Mouse (Mus musculus): Measurements from ENCODE around the gene Bsn. TPM values are rescaled to one million over a fixed set of nuclear protein-coding genes. Genes with fewer than 3 reads are reported as not detected.

Gene Bsn
- polyA plus RNA-seq, 1 experiment from 2014 or later, result 4.4 TPM

DNA sequence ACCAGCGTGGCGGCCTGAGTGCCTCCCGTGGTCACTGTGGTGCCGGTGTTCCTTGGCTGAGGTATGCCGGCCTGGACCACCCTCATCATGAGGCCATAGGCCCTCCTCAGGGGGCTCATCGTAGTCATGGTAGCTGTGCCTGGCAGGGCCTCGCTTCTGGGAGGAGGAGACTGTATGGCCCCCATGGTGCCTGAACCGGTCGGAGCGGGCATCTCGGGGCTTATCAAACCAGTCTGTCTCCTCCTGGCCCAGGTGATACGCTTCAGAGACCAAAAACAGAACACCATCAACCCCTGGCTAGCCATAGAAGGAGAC lies 84.7 kb downstream of the Bsn start:
- H3K9me3 ChIP-seq (ENCODE audit: control insufficient read depth, low read length), result no peaks in the 10 kb centered on the region
- no peak overlapping the region for H3K27ac ChIP-seq (ENCODE audit: low read depth, low read length)
- WGBS, result 68% methylated on average over 12 of the region's 12 CpGs
- H3K4me1 ChIP-seq (replicated peaks; ENCODE audit: control insufficient read depth, insufficient read depth, low read length), result peaks cover 5% of the 10 kb centered on the region; the same call in 1 of the 2 replicates
- H3K9ac ChIP-seq (ENCODE audit: low read depth, low read length), result 0 out of 2 replicates have a peak overlapping the region, but pooled peaks have one; percentile 7
- H3K27me3 ChIP-seq (ENCODE audit: control insufficient read depth, insufficient read depth, low read length), result no peaks in the 10 kb centered on the region
- DNase-seq (ENCODE audit: low spot score) (no peak), ATAC-seq (ENCODE audit: low FRiP score) (no peak)
- no peak overlapping the region for H3K4me2 ChIP-seq (replicated peaks; ENCODE audit: low read depth, low read length)
- no peaks in the 10 kb centered on the region for H3K36me3 ChIP-seq (ENCODE audit: control insufficient read depth, insufficient read depth, low read length)
- H3K4me3 ChIP-seq (ENCODE audit: low read depth, low read length), result no peak overlapping the region

DNA sequence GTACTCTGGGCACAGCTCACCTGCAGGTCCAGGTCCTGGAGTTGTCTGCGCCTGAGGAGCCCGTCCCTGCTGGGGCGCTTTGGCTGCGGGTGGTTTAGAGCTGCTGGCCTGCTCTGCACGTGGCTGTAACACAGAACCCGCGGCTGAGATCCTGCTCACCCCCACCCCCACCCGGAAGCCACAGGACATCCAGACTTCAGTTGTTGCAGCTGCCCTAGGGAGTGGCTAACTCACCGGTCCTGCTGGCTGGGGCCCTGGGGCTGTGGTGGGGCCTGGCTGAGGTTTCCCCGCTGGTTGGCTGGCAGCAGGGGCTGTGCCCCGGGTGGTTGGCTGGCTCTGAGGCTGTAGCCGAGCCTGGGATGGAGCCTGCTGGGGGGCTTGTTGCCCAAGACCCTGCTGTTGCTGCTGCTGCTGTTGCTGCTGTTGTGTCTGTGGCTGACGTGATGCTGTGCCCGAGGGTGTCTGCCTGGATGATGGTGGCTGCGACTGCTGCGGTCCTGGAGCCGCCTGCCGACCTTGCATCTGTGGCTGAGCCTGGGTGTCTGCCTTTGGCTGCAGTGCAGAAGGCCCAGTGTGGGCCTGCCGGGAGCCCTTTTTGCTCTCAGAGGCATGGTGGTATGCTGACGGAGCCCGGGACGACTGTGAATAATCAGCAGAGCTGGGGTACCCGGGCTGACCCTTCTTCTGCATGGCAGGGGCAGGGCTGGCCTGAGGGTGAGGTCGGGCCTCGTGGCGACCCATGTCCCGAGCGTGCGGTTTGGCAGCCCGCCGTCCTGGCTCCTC lies 85.2 kb downstream of the Bsn start:
- Histone ChIP-seq H3K4me2 (replicated peaks; ENCODE audit: low read depth, low read length) (0 out of 2 replicates have a peak overlapping the region, but pooled peaks have one; percentile 14), H3K4me1 (replicated peaks; ENCODE audit: control insufficient read depth, insufficient read depth, low read length) (peaks cover 5% of the 10 kb centered on the region; the same call in 1 of the 2 replicates), H3K9ac (ENCODE audit: low read depth, low read length) (peak overlapping the region; percentile 7; the same call in 1 of the 2 replicates), H3K4me3 (ENCODE audit: low read depth, low read length) (no peak overlapping the region), H3K27ac (ENCODE audit: low read depth, low read length) (no peak overlapping the region), H3K27me3 (ENCODE audit: control insufficient read depth, insufficient read depth, low read length) (no peaks in the 10 kb centered on the region), H3K9me3 (ENCODE audit: control insufficient read depth, low read length) (no peaks in the 10 kb centered on the region), H3K36me3 (ENCODE audit: control insufficient read depth, insufficient read depth, low read length) (no peaks in the 10 kb centered on the region)
- DNase-seq (ENCODE audit: low spot score) (peak; percentile 36), ATAC-seq (ENCODE audit: low FRiP score) (peak; percentile 25; the same call in 1 of the 2 replicates)
- WGBS, result 34% methylated on average over 30 of the region's 31 CpGs

DNA sequence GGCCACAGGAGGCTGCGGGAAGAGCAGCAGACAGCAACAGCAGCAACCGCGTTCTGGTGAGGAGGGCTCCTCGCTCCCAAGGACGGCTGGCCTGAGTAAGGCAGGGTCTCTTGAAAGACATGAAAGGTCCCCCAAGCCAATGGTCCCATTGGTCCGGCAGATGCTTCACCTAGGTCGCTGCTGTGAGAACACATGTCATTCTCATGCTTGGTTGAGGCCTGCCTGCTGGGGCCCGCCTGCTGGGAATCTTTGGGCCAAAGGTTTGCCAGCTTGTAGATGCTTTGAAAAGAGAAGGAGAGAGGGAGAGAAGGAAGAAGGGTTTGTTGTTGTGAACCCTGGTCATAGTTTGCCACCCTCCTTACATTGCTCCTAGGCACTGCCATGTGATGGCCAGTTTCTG lies 90.6 kb downstream of the Bsn start:
- no peak for DNase-seq (ENCODE audit: low spot score)
- H3K27ac ChIP-seq (ENCODE audit: low read depth, low read length), result no peak overlapping the region
- no peaks in the 10 kb centered on the region for H3K27me3 ChIP-seq (ENCODE audit: control insufficient read depth, insufficient read depth, low read length)
- no peak overlapping the region for H3K4me2 ChIP-seq (replicated peaks; ENCODE audit: low read depth, low read length)
- H3K4me3 ChIP-seq (ENCODE audit: low read depth, low read length), result no peak overlapping the region
- no peaks in the 10 kb centered on the region for H3K36me3 ChIP-seq (ENCODE audit: control insufficient read depth, insufficient read depth, low read length)
- H3K9me3 ChIP-seq (ENCODE audit: control insufficient read depth, low read length), result no peaks in the 10 kb centered on the region
- peaks cover 2% of the 10 kb centered on the region for H3K4me1 ChIP-seq (replicated peaks; ENCODE audit: control insufficient read depth, insufficient read depth, low read length)
- H3K9ac ChIP-seq (ENCODE audit: low read depth, low read length), result no peak overlapping the region
- no peak for ATAC-seq (ENCODE audit: low FRiP score)
- 76% methylated on average over 8 of the region's 8 CpGs for WGBS

DNA sequence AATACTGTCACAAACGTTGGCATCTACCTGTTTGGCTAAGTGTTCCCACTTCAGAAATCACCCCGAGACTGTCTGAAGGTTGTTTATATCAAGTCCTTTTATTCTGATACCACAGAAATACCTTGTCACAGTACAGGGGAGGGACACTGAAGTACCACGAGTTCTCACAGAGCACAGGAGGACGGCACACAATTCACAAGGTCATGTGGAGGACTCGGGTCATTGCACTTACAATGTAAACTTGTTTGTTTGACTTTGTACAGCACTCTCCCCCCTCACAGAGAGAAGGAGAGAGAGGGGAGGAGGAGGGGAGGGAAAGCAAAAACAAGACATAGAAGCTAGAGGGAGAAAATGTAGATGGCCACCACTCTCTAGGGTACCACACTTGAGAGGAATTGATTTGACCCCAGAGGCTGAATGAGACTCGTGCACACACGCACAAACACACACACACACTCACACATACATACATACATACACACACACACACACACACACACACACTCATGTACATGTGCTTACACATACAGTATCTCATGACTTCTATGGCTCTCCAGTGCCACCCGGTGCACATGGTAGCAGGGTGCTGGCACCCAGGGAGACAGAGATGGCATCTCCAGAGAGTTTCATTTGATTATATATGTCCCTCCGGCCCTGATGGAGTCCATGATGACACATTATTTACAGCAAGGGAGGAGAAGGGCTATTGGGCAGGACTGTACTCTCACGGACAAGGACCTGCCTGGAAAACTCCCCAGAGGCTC lies 94.1 kb downstream of the Bsn start:
- no peak for DNase-seq (ENCODE audit: low spot score)
- H3K4me1 ChIP-seq (replicated peaks; ENCODE audit: control insufficient read depth, insufficient read depth, low read length), result peaks cover 2% of the 10 kb centered on the region; the same call in 1 of the 2 replicates
- H3K36me3 ChIP-seq (ENCODE audit: control insufficient read depth, insufficient read depth, low read length), result no peaks in the 10 kb centered on the region
- no peak overlapping the region for H3K4me3 ChIP-seq (ENCODE audit: low read depth, low read length)
- WGBS, result 65% methylated on average over 10 of the region's 10 CpGs
- H3K9me3 ChIP-seq (ENCODE audit: control insufficient read depth, low read length), result no peaks in the 10 kb centered on the region
- ATAC-seq (ENCODE audit: low FRiP score), result no peak
- no peak overlapping the region for H3K27ac ChIP-seq (ENCODE audit: low read depth, low read length)
- H3K4me2 ChIP-seq (replicated peaks; ENCODE audit: low read depth, low read length), result 0 out of 2 replicates have a peak overlapping the region, but pooled peaks have one; percentile 11
- no peaks in the 10 kb centered on the region for H3K27me3 ChIP-seq (ENCODE audit: control insufficient read depth, insufficient read depth, low read length)
- H3K9ac ChIP-seq (ENCODE audit: low read depth, low read length), result no peak overlapping the region

DNA sequence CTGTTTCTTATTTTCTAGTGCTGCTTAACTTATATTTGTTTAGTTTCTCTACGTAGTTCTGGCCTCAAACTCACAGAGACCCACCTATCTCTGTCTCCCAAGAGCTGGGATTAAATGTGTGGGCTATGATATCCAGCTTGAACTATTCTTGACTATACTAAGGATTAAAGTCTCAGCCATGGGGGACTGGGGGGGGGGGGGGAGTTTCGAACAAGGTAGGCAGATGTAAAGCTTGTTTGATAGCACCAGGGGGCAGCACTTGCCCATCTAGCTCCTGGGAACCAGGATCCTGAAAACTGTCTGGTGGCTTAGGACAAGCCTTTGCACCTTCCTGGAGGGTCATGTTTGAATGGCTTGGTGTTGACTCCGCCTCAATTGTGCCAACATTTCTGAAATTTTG lies 94.7 kb downstream of the Bsn start:
- H3K36me3 ChIP-seq (ENCODE audit: control insufficient read depth, insufficient read depth, low read length), result 0 out of 2 replicates have a peak, but pooled peaks cover 2% of the 10 kb centered on the region
- ATAC-seq (ENCODE audit: low FRiP score) (no peak), DNase-seq (ENCODE audit: low spot score) (peak; percentile 81)
- no peak overlapping the region for H3K27ac ChIP-seq (ENCODE audit: low read depth, low read length)
- peak overlapping the region; percentile 32; the same call in 1 of the 2 replicates for H3K9ac ChIP-seq (ENCODE audit: low read depth, low read length)
- H3K4me1 ChIP-seq (replicated peaks; ENCODE audit: control insufficient read depth, insufficient read depth, low read length), result peaks cover 2% of the 10 kb centered on the region; the same call in 1 of the 2 replicates
- H3K27me3 ChIP-seq (ENCODE audit: control insufficient read depth, insufficient read depth, low read length), result no peaks in the 10 kb centered on the region
- 14% methylated on average over 3 of the region's 3 CpGs for WGBS
- H3K4me2 ChIP-seq (replicated peaks; ENCODE audit: low read depth, low read length), result peak overlapping the region; percentile 90
- peak overlapping the region; percentile 77 for H3K4me3 ChIP-seq (ENCODE audit: low read depth, low read length)
- no peaks in the 10 kb centered on the region for H3K9me3 ChIP-seq (ENCODE audit: control insufficient read depth, low read length)

DNA sequence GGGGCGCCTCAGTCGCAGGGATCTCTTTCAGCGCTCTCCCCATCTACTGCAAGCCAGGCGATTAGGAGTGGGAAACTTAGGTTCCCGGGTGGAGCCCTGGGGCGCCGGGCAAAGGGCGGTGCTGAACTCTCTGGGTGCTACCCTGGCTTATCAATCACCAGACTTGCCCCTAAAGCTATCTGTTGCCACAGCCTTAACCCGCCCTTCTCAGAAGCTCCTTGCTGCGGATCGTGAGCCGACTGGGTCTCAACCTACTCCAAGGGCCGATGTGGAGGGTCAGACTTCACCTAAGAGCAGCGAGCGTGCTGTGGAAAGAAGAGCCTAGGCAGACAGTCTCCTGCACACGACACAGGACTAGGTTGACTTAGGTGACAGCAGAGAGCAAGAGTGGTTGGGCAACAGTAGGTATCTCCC lies 95.2 kb downstream of the Bsn start:
- Histone ChIP-seq H3K27me3 (ENCODE audit: control insufficient read depth, insufficient read depth, low read length) (no peaks in the 10 kb centered on the region), H3K9me3 (ENCODE audit: control insufficient read depth, low read length) (no peaks in the 10 kb centered on the region), H3K27ac (ENCODE audit: low read depth, low read length) (peak overlapping the region; percentile 47; the same call in 1 of the 2 replicates), H3K4me1 (replicated peaks; ENCODE audit: control insufficient read depth, insufficient read depth, low read length) (peaks cover 2% of the 10 kb centered on the region; the same call in 1 of the 2 replicates), H3K4me2 (replicated peaks; ENCODE audit: low read depth, low read length) (peak overlapping the region; percentile 90), H3K36me3 (ENCODE audit: control insufficient read depth, insufficient read depth, low read length) (0 out of 2 replicates have a peak, but pooled peaks cover 5% of the 10 kb centered on the region), H3K9ac (ENCODE audit: low read depth, low read length) (peak overlapping the region; percentile 80; the same call in 1 of the 2 replicates), H3K4me3 (ENCODE audit: low read depth, low read length) (peak overlapping the region; percentile 77)
- peak; percentile 46 for DNase-seq (ENCODE audit: low spot score)
- WGBS, result 0% methylated on average over 16 of the region's 16 CpGs
- no peak; the same call in none of the 2 replicates for ATAC-seq (ENCODE audit: low FRiP score)

DNA sequence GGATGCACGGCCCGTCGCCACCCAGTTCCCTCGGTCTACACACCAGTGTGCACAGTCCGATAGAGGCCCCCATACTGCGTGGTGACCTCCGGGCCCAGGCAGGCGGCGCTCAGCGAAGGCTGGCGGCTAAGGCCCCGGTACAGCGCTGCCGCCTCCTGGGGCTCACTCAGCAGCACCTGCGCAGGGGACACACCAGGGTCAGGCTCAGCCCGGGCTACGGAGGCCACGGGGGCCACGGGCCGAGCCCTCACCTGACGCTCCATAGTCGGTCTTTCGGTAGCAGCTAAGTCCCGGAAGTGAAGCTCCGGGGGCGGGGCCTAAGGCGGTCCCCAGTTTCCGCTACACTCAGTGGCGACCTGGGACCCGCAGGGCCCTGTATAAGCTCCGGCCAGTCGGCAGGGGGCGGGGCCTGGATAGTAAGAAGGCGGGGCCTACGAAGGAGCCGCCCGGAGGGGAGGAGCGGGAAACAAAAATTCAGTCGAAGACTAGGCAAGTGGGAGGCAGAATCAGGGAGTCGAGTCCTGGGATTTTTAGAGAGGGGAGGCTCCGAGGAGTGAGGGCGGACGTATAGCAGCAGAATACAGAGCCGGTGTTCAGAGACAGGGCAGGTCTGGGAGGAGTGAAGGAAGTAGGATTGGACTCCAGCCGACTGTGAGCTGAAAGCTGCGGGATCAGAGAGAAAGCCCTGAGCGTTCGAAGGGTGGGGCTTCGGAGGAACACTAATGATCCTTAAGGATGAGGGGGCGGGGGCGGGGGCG lies 95.8 kb downstream of the Bsn start, which contains the start of gene Apeh:
Gene Apeh (minus strand): TSS at position 423 of the 758 bp plus-strand sequence.
- Histone ChIP-seq H3K36me3 (ENCODE audit: control insufficient read depth, insufficient read depth, low read length) (0 out of 2 replicates have a peak, but pooled peaks cover 5% of the 10 kb centered on the region), H3K4me3 (ENCODE audit: low read depth, low read length) (peak within 1 kb of the TSS; percentile 77), H3K9ac (ENCODE audit: low read depth, low read length) (peak within 1 kb of the TSS; percentile 80), H3K27ac (ENCODE audit: low read depth, low read length) (peak within 1 kb of the TSS; percentile 47), H3K9me3 (ENCODE audit: control insufficient read depth, low read length) (no peaks in the 10 kb centered on the region), H3K4me2 (replicated peaks; ENCODE audit: low read depth, low read length) (peak within 1 kb of the TSS; percentile 90), H3K4me1 (replicated peaks; ENCODE audit: control insufficient read depth, insufficient read depth, low read length) (peaks cover 2% of the 10 kb centered on the region; the same call in 1 of the 2 replicates), H3K27me3 (ENCODE audit: control insufficient read depth, insufficient read depth, low read length) (no peaks in the 10 kb centered on the region)
- ATAC-seq (ENCODE audit: low FRiP score) (peak; percentile 95), DNase-seq (ENCODE audit: low spot score) (peak; percentile 97)
- under 1% methylated on average over 45 of the region's 52 CpGs for WGBS

DNA sequence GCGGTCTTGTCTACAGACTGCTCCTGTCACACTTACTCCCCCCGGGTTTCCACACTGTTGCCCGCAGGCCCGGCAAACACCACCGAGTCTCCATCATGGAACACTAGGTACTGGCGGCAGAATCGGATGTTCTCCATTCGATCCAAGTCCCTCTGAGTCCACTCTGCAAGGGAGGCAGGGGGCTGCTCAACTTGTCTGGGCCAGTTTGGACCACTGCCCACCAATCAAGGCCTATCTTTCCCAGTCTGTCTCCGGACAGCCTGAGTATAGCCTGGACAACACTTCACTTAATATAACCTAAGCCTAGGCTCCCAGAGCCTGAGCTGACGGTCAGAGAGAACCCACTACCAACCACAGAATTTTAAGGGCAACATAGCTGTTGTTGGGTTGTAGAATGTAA lies 96.6 kb downstream of the Bsn start:
- peak overlapping the region; percentile 90 for H3K4me2 ChIP-seq (replicated peaks; ENCODE audit: low read depth, low read length)
- peak overlapping the region; percentile 80 for H3K9ac ChIP-seq (ENCODE audit: low read depth, low read length)
- H3K27me3 ChIP-seq (ENCODE audit: control insufficient read depth, insufficient read depth, low read length), result no peaks in the 10 kb centered on the region
- H3K4me3 ChIP-seq (ENCODE audit: low read depth, low read length), result peak overlapping the region; percentile 77
- H3K4me1 ChIP-seq (replicated peaks; ENCODE audit: control insufficient read depth, insufficient read depth, low read length), result peaks cover 2% of the 10 kb centered on the region; the same call in 1 of the 2 replicates
- no peak overlapping the region for H3K27ac ChIP-seq (ENCODE audit: low read depth, low read length)
- WGBS, result 74% methylated on average over 10 of the region's 10 CpGs
- ATAC-seq (ENCODE audit: low FRiP score) (no peak), DNase-seq (ENCODE audit: low spot score) (no peak)
- H3K36me3 ChIP-seq (ENCODE audit: control insufficient read depth, insufficient read depth, low read length), result peaks cover 5% of the 10 kb centered on the region; the same call in 1 of the 2 replicates
- no peaks in the 10 kb centered on the region for H3K9me3 ChIP-seq (ENCODE audit: control insufficient read depth, low read length)
